Mouse (Mus musculus): ENCODE data around the gene Guca1a.
"Not testable (repeated sequence)": the region's sequence is repeated elsewhere in the genome, so short reads cannot be mapped to it uniquely, and the experiment has no call there.

The Guca1a gene

GRCm38 (mm10) chr17:47400451-47400850 lies at the start of gene Guca1a:
Gene Guca1a, minus strand, starts transcription at chr17:47400584.
- no peak for DNase-seq (ENCODE audit: low spot score)

DNA sequence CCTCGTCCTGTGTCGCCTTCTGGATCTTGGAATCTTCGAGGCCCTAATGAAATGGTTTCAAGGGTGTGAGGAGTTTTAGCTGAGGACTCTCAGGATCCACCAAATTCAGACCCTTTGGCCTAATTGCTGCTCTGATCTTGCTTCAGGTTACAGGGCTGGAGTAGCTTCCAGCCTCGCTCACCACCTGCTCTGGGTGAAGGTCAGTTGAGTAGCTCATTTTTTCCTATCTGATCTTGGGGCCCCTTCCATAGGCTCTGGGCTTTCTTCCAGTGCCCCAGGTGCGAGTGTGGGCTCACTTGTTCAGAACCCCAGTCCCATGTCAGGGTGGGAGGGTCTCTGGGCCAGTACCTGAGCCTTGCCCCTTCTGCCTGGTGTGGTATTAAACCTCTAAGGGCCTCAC lies 49.0 kb upstream of the Guca1a start:
- DNase-seq (ENCODE audit: low spot score): no peak

- DNase-seq (ENCODE audit: low spot score): no peak
Observed at GRCm38 (mm10) chr17:47448523-47449372, 48.4 kb upstream of the Guca1a start.

DNA sequence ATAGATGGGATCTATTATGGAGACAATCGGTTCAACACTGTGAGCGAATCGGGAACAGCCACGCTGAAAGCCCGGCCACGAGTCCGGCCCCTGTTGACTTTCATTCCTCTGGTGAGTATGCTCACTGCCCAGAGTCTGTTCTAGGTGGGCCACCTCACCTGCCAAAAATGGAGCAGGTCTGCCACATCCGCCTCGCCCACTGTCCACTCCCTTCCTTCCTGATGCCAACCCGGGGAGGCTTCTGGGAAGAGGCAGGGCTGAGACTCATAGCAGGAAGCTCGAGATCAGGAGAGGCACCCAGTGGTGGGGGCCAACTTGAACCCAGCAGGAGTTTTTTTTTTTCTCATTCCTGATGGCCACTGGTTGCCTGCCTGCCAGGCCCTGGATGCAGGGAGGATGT lies 46.2 kb upstream of the Guca1a start:
- no peak for DNase-seq (ENCODE audit: low spot score)

DNA sequence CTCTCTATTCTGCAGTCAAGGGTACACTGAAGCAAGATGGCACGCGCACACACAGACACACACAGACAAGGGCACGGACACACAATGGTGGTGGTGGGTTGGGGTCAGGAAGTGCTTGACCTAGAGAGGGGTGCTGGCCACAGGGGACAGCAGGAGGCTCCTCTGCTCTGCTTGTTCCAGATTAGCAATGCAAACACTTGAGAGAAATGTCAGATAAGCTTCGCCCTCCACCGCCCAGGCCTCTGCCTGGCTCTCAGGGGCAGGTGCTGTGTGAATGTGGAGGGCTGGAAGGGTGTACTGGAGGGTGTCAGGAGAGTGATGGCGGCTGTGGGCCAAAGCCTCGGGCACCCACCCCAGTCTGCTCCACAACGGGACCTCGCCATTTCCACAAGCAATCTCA lies 45.6 kb upstream of the Guca1a start:
- DNase-seq (ENCODE audit: low spot score): no peak

- DNase-seq (ENCODE audit: low spot score): no peak
Observed at GRCm38 (mm10) chr17:47445518-47445917, 45.1 kb upstream of the Guca1a start.

DNA sequence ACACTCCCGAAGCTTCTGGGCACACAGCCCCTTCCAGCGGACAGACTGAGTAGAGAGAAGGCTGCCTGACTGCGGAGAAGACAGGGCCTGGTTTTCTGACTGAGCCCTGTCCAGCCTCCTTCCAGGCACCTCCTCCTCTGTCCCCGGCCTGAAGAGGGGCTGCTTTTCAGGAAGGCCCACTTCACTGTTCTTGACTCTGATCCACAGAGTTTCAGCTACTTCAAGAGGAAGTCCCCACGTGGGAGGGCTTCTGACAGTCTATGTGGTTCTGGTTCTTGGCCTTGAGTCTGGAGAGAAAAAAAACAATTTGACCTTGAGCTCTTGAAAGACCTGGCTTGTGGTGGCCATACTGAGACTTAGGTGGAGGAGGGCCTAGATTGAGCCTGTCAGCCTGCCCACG lies 43.7 kb upstream of the Guca1a start:
- DNase-seq (ENCODE audit: low spot score): no peak

DNA sequence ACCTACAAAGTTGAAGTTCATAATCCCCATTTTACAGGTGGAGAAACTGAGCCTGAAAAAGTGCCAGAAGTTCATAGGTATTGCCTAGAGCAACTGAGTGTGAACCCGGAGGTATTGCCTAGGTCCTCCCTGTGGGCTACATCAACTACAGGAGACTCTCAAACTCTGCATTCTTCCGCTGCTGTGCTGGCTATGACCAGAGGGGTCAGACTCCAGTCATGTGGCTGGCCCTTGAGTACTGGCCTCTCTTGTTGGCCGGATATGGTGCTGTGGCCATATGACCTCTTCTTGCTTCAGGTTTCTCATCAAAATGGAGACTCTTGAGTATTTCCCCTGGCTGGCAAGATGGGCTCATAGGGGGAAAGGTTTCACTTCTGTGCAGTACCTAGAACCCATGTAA lies 41.9 kb upstream of the Guca1a start:
- no peak for DNase-seq (ENCODE audit: low spot score)

DNA sequence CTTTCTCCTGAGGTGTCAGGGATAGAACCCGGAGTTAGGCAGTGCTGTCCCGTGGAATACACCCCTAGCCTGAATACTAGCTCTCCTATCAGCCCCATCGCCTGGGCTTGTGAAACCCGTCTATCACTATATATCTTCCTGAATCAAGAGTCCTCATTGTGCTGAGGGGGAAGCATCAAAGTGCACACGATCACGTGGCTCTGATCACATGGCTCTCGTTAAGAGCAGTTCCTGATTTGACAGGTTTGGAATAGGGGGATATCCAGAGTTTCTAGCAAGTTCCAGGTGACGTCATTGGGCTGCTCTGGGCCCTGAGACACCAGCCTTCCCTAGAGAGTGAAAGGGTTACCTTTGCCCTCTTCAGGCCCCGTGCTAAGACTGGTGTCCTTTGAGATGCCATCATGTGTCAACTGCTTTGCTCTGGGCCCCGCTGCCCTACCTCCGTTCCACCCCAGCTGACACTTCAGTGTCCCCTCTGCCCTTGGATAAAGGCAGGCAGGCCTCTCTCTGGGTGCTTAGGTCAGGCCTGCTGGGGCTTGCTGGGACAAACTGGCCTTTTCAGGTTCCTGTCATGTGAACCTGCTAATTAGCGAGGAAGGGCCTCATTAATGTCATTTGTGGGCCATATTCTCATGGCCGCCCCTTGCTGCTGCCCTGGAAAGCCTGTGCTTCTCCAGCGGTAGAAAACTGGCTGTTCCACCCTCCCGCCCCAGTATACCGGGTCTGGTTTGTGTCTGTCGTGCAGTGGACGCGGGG lies 41.1 kb upstream of the Guca1a start:
- no peak for DNase-seq (ENCODE audit: low spot score)

DNA sequence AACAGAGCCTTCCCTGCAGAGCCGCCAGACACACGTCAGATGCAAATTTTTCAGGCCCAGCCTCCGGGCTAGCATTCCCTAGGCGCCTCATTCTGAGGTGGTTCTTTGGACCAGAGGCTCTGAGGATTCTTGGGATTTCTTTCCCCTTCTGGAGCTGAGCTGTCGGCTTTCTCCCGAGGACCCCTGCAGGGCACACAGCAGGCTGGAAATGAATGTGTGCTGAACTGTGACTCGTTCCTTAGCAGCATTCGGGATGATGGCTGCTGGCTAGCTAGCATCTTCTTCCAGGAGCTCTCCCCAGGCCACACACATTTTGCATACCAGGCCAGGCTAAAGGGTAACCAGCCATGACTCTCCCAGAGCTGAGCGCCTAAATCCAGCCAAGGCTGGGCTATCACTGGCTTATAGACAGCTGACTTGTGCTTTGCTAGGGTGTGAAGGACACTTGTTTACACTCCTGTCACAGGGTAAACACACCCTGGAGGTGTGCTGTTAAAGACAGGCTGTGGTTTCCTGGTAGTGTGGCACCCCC lies 40.0 kb upstream of the Guca1a start:
- DNase-seq (ENCODE audit: low spot score): no peak

DNA sequence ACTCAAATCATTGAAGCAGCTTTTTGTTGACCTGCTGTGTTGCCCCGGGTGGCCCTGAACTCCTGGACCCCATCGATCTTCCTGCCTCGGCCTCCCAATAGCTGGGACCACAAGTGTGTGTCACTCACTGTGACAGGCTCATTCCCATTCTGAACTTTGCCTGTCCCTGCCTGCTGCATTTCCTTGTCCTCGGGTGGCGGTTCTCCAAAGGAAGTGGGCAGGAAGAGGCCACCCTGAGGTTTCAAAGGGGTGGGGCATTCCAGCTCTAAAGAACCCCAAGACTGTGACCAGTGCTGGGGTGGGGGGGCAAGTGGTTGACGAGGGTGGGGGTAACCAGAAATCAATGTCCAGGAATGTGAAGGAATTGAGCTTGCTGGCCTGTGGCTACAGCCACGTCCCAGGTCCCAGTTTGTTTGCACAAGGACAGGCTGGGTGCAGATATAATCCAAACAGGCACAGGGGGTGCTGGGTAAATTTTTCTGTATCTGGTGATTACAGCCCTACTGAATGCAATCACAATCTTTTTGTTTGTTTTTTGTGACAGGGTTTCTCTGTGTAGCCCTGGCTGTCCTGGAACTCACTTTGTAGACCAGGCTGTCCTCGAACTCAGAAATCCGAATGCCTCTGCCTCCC lies 39.1 kb upstream of the Guca1a start:
- no peak for DNase-seq (ENCODE audit: low spot score)

- DNase-seq (ENCODE audit: low spot score): no peak
Observed at GRCm38 (mm10) chr17:47438611-47439010, 38.2 kb upstream of the Guca1a start.

- no peak for DNase-seq (ENCODE audit: low spot score)
Observed at GRCm38 (mm10) chr17:47436907-47437547, 36.6 kb upstream of the Guca1a start, which contains the start of gene 1700001C19Rik. Gene 1700001C19Rik, minus strand, starts transcription at chr17:47437376.

DNA sequence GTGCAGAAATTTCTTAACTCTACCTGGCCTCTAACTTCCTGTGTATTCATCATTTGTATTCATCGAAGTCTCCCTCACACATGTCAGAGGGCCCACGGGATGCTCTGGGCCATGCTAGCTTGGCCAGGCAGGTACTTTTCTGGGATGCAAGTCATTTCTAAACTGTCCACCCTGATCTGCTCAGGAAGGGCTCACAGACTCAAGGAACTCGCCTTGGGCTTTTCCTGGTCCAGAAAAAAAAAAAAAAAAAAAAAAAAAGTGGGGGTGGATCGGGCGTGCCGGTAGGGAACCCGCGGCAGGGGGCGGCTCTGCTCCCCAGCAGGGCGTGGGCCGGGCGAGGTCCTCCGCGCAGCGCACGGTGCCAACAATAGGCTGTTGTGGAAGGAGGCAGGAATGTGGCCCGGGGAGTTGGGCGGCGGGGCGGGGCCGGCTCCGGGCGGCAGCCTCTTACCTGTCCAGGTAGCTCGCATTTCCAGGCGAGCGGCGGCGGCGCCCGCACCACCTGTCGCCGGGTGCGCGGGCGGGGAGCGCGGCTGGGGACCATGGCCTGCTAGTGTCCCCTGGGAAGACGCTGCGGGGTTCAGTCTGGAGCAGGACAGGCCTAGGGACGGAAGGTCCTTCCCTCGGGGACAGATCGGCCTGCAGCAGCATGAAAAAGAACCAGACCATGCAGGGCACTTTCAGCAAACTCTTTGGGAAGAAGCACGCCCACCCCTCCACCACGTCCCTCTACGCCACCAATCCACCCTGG lies 35.9 kb upstream of the Guca1a start, which contains the start of gene AI661453:
TSS of gene AI661453 (plus strand) at position 460 of the 751 bp plus-strand sequence.
- no peak for DNase-seq (ENCODE audit: low spot score)

DNA sequence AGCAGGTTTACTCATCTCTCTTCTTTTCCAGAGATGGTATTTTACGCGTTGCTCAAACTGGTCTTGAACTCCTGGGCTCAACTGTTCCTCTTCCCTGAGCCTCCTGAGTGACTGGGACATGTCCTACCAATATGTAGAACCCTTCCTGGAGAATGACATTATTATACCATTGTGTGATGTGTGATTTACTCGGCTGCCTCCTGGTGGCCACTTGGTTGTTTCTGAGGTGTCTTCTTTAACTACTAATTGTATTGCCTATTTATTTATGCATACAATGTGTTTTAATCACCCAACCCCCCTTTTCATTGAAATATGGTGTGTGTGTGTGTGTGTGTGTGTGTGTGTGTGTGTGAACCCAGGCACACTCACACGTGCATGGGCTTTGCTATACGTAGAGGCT lies 30.4 kb upstream of the Guca1a start:
- DNase-seq (ENCODE audit: low spot score): no peak

DNA sequence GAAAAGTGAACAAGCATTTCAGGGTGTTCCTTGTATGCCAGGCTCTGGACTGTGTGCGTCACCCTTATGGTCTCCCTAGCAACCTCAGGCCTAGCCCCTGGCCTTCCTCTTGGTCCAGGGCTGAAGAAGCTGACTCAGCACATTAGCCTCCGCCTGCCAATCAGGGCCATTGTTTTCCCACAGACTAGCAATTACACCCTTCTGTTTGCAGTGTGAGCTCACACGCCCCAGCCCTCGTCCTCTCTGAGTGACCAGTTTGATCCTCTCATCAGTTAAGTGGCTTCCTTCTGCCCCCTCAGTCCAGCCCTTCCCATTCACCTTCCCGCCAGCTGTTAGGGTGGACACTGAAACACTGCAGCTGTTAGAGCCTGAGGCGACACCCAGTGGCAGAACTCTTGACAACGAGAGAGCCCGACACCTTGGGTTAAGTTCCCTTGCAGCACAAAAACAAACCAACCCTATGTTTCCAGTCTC lies 28.5 kb upstream of the Guca1a start:
- DNase-seq (ENCODE audit: low spot score): no peak

DNA sequence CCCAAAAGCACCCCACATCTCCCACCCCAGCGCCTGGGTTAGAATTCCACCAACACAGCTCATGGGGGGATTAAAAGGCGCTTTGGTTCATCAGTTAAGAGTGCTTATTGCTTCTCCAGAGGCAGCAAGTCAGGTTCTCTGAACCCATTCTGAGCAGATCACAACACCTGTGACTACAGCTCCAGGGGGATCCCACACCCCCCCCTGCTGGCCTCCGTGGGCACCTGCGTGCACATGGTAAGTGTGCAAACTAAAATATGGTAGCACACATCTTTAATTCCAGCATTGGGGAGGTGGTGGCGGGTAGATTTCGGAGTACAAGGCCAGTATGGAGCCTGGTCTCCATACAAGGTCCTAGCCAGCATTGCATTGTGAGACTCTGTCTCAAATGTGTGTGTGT lies 26.9 kb upstream of the Guca1a start:
- no peak for DNase-seq (ENCODE audit: low spot score)

GRCm38 (mm10) chr17:47424186-47424585 lies 23.8 kb upstream of the Guca1a start:
- no peak for DNase-seq (ENCODE audit: low spot score)

DNA sequence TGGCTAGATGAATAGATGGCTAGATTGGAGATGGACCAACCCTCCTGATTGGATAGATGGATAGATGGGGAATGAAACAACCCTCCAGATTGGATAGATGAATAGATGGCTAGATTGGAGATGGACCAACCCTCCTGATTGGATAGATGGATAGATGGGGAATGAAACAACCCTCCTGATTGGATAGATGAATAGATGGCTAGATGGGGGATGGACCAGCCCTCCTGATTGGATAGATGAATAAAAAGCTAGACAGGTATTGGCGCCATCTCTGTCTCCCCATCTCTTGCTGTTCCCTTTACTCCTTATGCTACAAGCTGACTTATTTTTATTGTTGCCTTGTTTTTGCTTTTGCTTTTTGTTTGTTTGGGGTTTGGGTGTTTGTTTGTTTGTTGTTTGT lies 22.2 kb upstream of the Guca1a start:
- DNase-seq (ENCODE audit: low spot score): not testable (repeated sequence)

DNA sequence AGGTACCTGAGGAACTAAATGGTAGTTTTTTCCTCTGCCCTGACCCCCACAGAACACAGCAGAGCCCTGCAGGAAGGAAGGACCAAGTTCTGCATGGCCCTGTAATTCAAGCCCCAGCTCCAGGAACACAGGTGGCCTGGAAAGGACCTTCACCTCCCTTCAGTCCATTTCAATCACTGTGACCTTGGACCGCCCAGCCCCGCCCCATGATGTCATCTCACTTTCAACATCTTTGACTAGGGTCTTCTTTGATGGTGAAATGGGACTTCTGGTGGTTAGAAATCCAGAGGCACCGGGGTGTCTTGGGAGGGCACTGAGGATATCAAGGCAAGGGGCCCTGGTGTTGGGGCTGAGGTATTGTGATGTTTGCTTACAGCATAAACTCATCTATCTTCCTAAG lies 21.2 kb upstream of the Guca1a start:
- DNase-seq (ENCODE audit: low spot score): no peak

DNA sequence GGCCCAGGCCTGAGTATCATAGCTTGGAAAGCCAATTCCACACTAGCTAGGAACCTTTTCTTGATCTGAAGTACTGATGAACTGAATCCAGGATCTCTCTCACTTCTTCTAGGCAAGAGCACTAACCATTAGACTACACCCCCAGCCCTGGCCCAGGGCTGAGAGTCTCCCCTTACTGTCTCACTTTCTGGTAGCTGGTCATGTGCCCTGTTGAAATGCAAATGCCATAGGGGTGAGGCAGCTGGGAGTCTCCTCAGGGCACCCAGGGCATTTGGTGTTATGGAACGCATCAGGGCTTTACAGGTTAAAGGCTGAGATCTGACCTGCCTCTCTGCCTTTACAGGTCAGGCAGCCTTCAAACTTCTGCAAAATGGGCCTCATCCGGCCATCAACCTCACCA lies 19.8 kb upstream of the Guca1a start:
- no peak for DNase-seq (ENCODE audit: low spot score)
